Mouse (Mus musculus) splenic B cell, adult 2 months (primary cell): ENCODE data around the gene Galnt7.

Experiments
- DNase-seq: peaks from one replicate; pipeline ENCODE4 v3.0.0-alpha.2; 2011; ENCODE audit warnings: low read depth, low spot score
- H3K27me3 ChIP-seq: 2 replicates; pipeline ENCODE4 v1.6.1; 2012; ENCODE audit warnings: mild to moderate bottlenecking, low read length, moderate library complexity, mixed read lengths; ENCODE audit not compliant: control insufficient read depth, poor library complexity, insufficient read depth, severe bottlenecking
- H3K36me3 ChIP-seq: 2 replicates; pipeline ENCODE4 v1.6.1; 2012; ENCODE audit warnings: mild to moderate bottlenecking, low read length, moderate library complexity, mixed read lengths; ENCODE audit not compliant: control insufficient read depth, poor library complexity, insufficient read depth, severe bottlenecking

Gene Galnt7

GRCm38 (mm10) chr8:57547581-57547980 lies 105.3 kb downstream of the Galnt7 start:
- no peak for DNase-seq
- no peaks in the 10 kb centered on the region for H3K36me3 ChIP-seq
- no peaks in the 10 kb centered on the region for H3K27me3 ChIP-seq

- DNase-seq: no peak
- 0 out of 2 replicates have a peak, but pooled peaks cover 3% of the 10 kb centered on the region for H3K36me3 ChIP-seq
- no peaks in the 10 kb centered on the region for H3K27me3 ChIP-seq
These were observed 106.0 kb downstream of the Galnt7 start for GRCm38 (mm10) chr8:57546834-57547233.

- Histone ChIP-seq H3K36me3 (0 out of 2 replicates have a peak, but pooled peaks cover 3% of the 10 kb centered on the region), H3K27me3 (no peaks in the 10 kb centered on the region)
- DNase-seq: no peak
These were observed 106.4 kb downstream of the Galnt7 start for GRCm38 (mm10) chr8:57546401-57546800.

- H3K27me3 ChIP-seq: no peaks in the 10 kb centered on the region
These were observed 111.4 kb downstream of the Galnt7 start for GRCm38 (mm10) chr8:57541405-57541804.

GRCm38 (mm10) chr8:57540951-57541350 lies 111.9 kb downstream of the Galnt7 start:
- DNase-seq: no peak
- Histone ChIP-seq H3K36me3 (peaks cover 4% of the 10 kb centered on the region), H3K27me3 (no peaks in the 10 kb centered on the region)

More at GRCm38 (mm10) chr8:57541405-57541804, 111.4 kb downstream of the Galnt7 start:
- no peak for DNase-seq
- H3K36me3 ChIP-seq: peaks cover 3% of the 10 kb centered on the region; the same call in 1 of the 2 replicates

GRCm38 (mm10) chr8:57540110-57540838 lies 112.6 kb downstream of the Galnt7 start:
- Histone ChIP-seq H3K36me3 (peaks cover 4% of the 10 kb centered on the region), H3K27me3 (no peaks in the 10 kb centered on the region)
- DNase-seq: peak; percentile 75

GRCm38 (mm10) chr8:57538601-57539000 lies 114.2 kb downstream of the Galnt7 start:
- DNase-seq: no peak
- H3K36me3 ChIP-seq: peaks cover 4% of the 10 kb centered on the region
- H3K27me3 ChIP-seq: no peaks in the 10 kb centered on the region

GRCm38 (mm10) chr8:57536167-57536566 lies 116.7 kb downstream of the Galnt7 start:
- DNase-seq: no peak
- H3K27me3 ChIP-seq: no peaks in the 10 kb centered on the region

GRCm38 (mm10) chr8:57534495-57534894 lies 118.3 kb downstream of the Galnt7 start:
- no peak for DNase-seq
- Histone ChIP-seq H3K36me3 (peaks cover 2% of the 10 kb centered on the region), H3K27me3 (no peaks in the 10 kb centered on the region)

More at GRCm38 (mm10) chr8:57536167-57536566, 116.7 kb downstream of the Galnt7 start:
- H3K36me3 ChIP-seq: peaks cover 2% of the 10 kb centered on the region

- DNase-seq: no peak
- peaks cover 2% of the 10 kb centered on the region for H3K36me3 ChIP-seq
- H3K27me3 ChIP-seq: no peaks in the 10 kb centered on the region
These were observed 119.7 kb downstream of the Galnt7 start for GRCm38 (mm10) chr8:57533106-57533505.

GRCm38 (mm10) chr8:57532223-57532622 lies 120.6 kb downstream of the Galnt7 start:
- no peaks in the 10 kb centered on the region for H3K27me3 ChIP-seq
- no peak for DNase-seq
- peaks cover 2% of the 10 kb centered on the region for H3K36me3 ChIP-seq

GRCm38 (mm10) chr8:57530666-57531349 lies 122.0 kb downstream of the Galnt7 start:
- peak; percentile 88 for DNase-seq

GRCm38 (mm10) chr8:57530238-57530637 lies 122.6 kb downstream of the Galnt7 start:
- DNase-seq: no peak
- Histone ChIP-seq H3K27me3 (no peaks in the 10 kb centered on the region), H3K36me3 (no peaks in the 10 kb centered on the region; the same call in 1 of the 2 replicates)

More at GRCm38 (mm10) chr8:57530666-57531349, 122.0 kb downstream of the Galnt7 start:
- H3K27me3 ChIP-seq: no peaks in the 10 kb centered on the region
- no peaks in the 10 kb centered on the region; the same call in none of the 2 replicates for H3K36me3 ChIP-seq

- no peak for DNase-seq
- no peaks in the 10 kb centered on the region for H3K36me3 ChIP-seq
- H3K27me3 ChIP-seq: no peaks in the 10 kb centered on the region
These were observed 124.8 kb downstream of the Galnt7 start for GRCm38 (mm10) chr8:57528036-57528435.

- no peak for DNase-seq
- H3K27me3 ChIP-seq: no peaks in the 10 kb centered on the region
- H3K36me3 ChIP-seq: peaks cover 3% of the 10 kb centered on the region; the same call in 1 of the 2 replicates
These were observed 132.5 kb downstream of the Galnt7 start for GRCm38 (mm10) chr8:57520186-57520786.
